8 mouse cellular contexts compared by ENCODE assay signal in genomic region chr3:106721397-106722027, GRCm38 (mm10). TPM values are rescaled to one million over a fixed set of nuclear protein-coding genes. Genes with fewer than 3 reads are reported as not detected.
DNase-seq lines count a peak whose midpoint lies in the region; ATAC-seq and TF ChIP-seq lines count a peak whose summit lies in the region.

No protein-coding gene starts in this region.

- POLR2A ChIA-PET in Patski (lab: Charles Lee), result interaction anchor here (0.5 kb wide), 1 partner anchor 57 kb away, joined by 6 read pairs; no protein-coding TSS in a partner anchor

- peak; percentile 99 for DNase-seq in Patski (ENCODE audit: low read depth, low spot score)
- DNase-seq in cerebellum, postnatal 14 days, result peak; percentile 94 to 95
- peak; percentile 92 to 98 for DNase-seq in frontal cortex, postnatal 14 days (ENCODE audit: low spot score in 2 of 2)
- peak; percentile 74 to 79 for DNase-seq in layer of hippocampus, postnatal 25 days (ENCODE audit: extremely low spot score in 1 of 2, low spot score in 1 of 2)
- DNase-seq in lung, postnatal 25 days (ENCODE audit: low spot score), result peak; percentile 99
- peak; percentile 96 for DNase-seq in retina, embryonic 14.5 days (ENCODE audit: low spot score)
- peak; percentile 96 for DNase-seq in thymus, postnatal 4 days

- H3K27ac ChIP-seq in hindbrain, embryonic 13.5 days, result peak overlapping the region; percentile 95

- peak; percentile 98 for ATAC-seq in Patski
- peak; percentile 99 for ATAC-seq in hindbrain, embryonic 13.5 days (ENCODE audit: low FRiP score)

- peaks cover 12% of the 10 kb centered on the region for H3K27me3 ChIP-seq in Patski
- H3K27me3 ChIP-seq in hindbrain, embryonic 13.5 days, result peaks cover 8% of the 10 kb centered on the region

- TF ChIP-seq CTCF in Patski (IDR thresholded peaks at IDR 0.05), result no peak

- H3K4me1 ChIP-seq in hindbrain, embryonic 13.5 days (replicated peaks), result no peaks in the 10 kb centered on the region

- H3K9me3 ChIP-seq in hindbrain, embryonic 13.5 days, result peaks cover 7% of the 10 kb centered on the region; the same call in 1 of the 2 replicates

- no peaks in the 10 kb centered on the region for H3K36me3 ChIP-seq in hindbrain, embryonic 13.5 days

- H3K4me3 ChIP-seq in hindbrain, embryonic 13.5 days, result peak overlapping the region; percentile 69

- H3K4me2 ChIP-seq in hindbrain, embryonic 13.5 days, result peak overlapping the region; percentile 62

- H3K9ac ChIP-seq in hindbrain, embryonic 13.5 days, result peak overlapping the region; percentile 78

- in situ Hi-C loops in Patski (cut with MboI; ENCODE audit: low pct_unique_long_range_greater_than_20kb), result loop anchor here (25.0 kb wide), 1 partner anchor 1034 kb away; the partner anchor contains the start of gene Ddx20

- CTCF ChIA-PET in Patski (lab: Charles Lee), result no interaction called here

- WGBS in hindbrain, embryonic 13.5 days, result 2% methylated on average over 31 of the region's 31 CpGs

RNA-seq across cellular contexts. Expression of gene Lrif1, which starts 36.7 kb away (rescaled TPM):
- 29.3 TPM for polyA plus RNA-seq in Patski (2021)
- polyA plus RNA-seq in hindbrain, embryonic 13.5 days (2015; fragmentation: Nextera tagmentation; extraction: Ambion mirVana), result 20.8 and 24.8 TPM in 2 replicates
- total RNA-seq in layer of hippocampus, postnatal 25 days (2021), result 10 to 100 TPM; 18.0 to 19.8 TPM

Comparison
In these comparisons a context has a peak if more than half of its experiments do, and no peak if none do; other contexts are left out.
1. Peak in every context shown above with its lines: DNase-seq, ATAC-seq, H3K4me3 ChIP-seq and H3K27ac ChIP-seq.